Mouse (Mus musculus): Measurements from ENCODE around the gene Pdcl. TPM values are rescaled to one million over a fixed set of nuclear protein-coding genes. Genes with fewer than 3 reads are reported as not detected.

The Pdcl gene
- polyA plus RNA-seq, 1 experiment: 15.6 TPM

GRCm38 (mm10) chr2:37333321-37333720 is 25.8 kb downstream of the Pdcl start:
- Histone ChIP-seq H3ac (ENCODE audit: control insufficient read depth, insufficient read length) (no peak overlapping the region), H3K4me3 (no peak overlapping the region), H3K27me3 (ENCODE audit: control insufficient read depth, insufficient read depth, insufficient read length) (no peaks in the 10 kb centered on the region), H3K79me2 (ENCODE audit: control insufficient read depth, insufficient read depth) (no peaks in the 10 kb centered on the region), H3K36me3 (ENCODE audit: control insufficient read depth, insufficient read depth) (no peaks in the 10 kb centered on the region), H3K4me2 (ENCODE audit: low read depth) (no peak overlapping the region)
- TF ChIP-seq USF1 (IDR thresholded peaks at IDR 0.05; ENCODE audit: low read depth): no peak
- TF ChIP-seq CEBPB (IDR thresholded peaks at IDR 0.05; ENCODE audit: insufficient read depth, poor library complexity, severe bottlenecking): no peak
- no peak for TF ChIP-seq SRF (IDR thresholded peaks at IDR 0.05; ENCODE audit: control insufficient read depth, insufficient read length, low read depth)
- TF ChIP-seq POLR2AphosphoS2 (IDR thresholded peaks at IDR 0.05; ENCODE audit: insufficient read length, low read depth): no peak
- no peak for TF ChIP-seq E2F4 (IDR thresholded peaks at IDR 0.05; ENCODE audit: insufficient read depth)
- no peak for TF ChIP-seq MYOD1 (IDR thresholded peaks at IDR 0.05; ENCODE audit: control insufficient read depth in 1 of 3, insufficient read length in 2 of 3, low read depth in 2 of 3)
- TF ChIP-seq TCF3 (IDR thresholded peaks at IDR 0.05; ENCODE audit: insufficient read length, low read depth): no peak
- no peak for TF ChIP-seq MYOG (IDR thresholded peaks at IDR 0.05; ENCODE audit: control insufficient read depth in 1 of 3, insufficient read depth in 1 of 3, insufficient read length in 2 of 3, low read depth in 2 of 3)
- TF ChIP-seq TCF12 (IDR thresholded peaks at IDR 0.05; ENCODE audit: insufficient read depth, poor library complexity, severe bottlenecking): no peak
- no peak for TF ChIP-seq POLR2A (IDR thresholded peaks at IDR 0.05; ENCODE audit: insufficient read length, low read depth)

- TF ChIP-seq TCF12 (IDR thresholded peaks at IDR 0.05; ENCODE audit: insufficient read depth, poor library complexity, severe bottlenecking) (no peak), MYOG (IDR thresholded peaks at IDR 0.05; ENCODE audit: control insufficient read depth in 1 of 3, insufficient read depth in 1 of 3, insufficient read length in 2 of 3, low read depth in 2 of 3) (no peak), POLR2AphosphoS2 (IDR thresholded peaks at IDR 0.05; ENCODE audit: insufficient read length, low read depth) (no peak), E2F4 (IDR thresholded peaks at IDR 0.05; ENCODE audit: insufficient read depth) (no peak), CEBPB (IDR thresholded peaks at IDR 0.05; ENCODE audit: insufficient read depth, poor library complexity, severe bottlenecking) (no peak), REST (IDR thresholded peaks at IDR 0.05; ENCODE audit: insufficient read depth, insufficient read length) (no peak), TCF3 (IDR thresholded peaks at IDR 0.05; ENCODE audit: insufficient read length, low read depth) (no peak), MYOD1 (IDR thresholded peaks at IDR 0.05; ENCODE audit: control insufficient read depth in 1 of 3, insufficient read length in 2 of 3, low read depth in 2 of 3) (no peak), USF1 (IDR thresholded peaks at IDR 0.05; ENCODE audit: low read depth) (no peak), SRF (IDR thresholded peaks at IDR 0.05; ENCODE audit: control insufficient read depth, insufficient read length, low read depth) (no peak), POLR2A (IDR thresholded peaks at IDR 0.05; ENCODE audit: insufficient read length, low read depth) (no peak), MAX (IDR thresholded peaks at IDR 0.05; ENCODE audit: low read depth) (no peak)
- no peaks in the 10 kb centered on the region for H3K79me2 ChIP-seq (ENCODE audit: control insufficient read depth, insufficient read depth)
These were observed 32.9 kb downstream of the Pdcl start, which contains the start of gene Olfr368 for GRCm38 (mm10) chr2:37326215-37326614. Gene Olfr368, plus strand, starts transcription at chr2:37326515.

More at GRCm38 (mm10) chr2:37326215-37326614, 32.9 kb downstream of the Pdcl start, which contains the start of gene Olfr368:
- H3K36me3 ChIP-seq (ENCODE audit: control insufficient read depth, insufficient read depth): no peaks in the 10 kb centered on the region
- no peak within 1 kb of the TSS for H3ac ChIP-seq (ENCODE audit: control insufficient read depth, insufficient read length)
- no peak within 1 kb of the TSS for H3K4me2 ChIP-seq (ENCODE audit: low read depth)
- H3K4me3 ChIP-seq: no peak within 1 kb of the TSS
- no peaks in the 10 kb centered on the region for H3K27me3 ChIP-seq (ENCODE audit: control insufficient read depth, insufficient read depth, insufficient read length)

Other genes with a start within 250 kb of the Pdcl start
- gene Olfr362, start 241.4 kb downstream of the Pdcl start, polyA plus RNA-seq (2012; fragmentation: generic; extraction: Trizol): not detected
- not detected for gene Olfr364-ps1, start 220.0 kb downstream of the Pdcl start, polyA plus RNA-seq (2012; fragmentation: generic; extraction: Trizol)
- gene Olfr365, start 171.1 kb downstream of the Pdcl start, polyA plus RNA-seq (2012; fragmentation: generic; extraction: Trizol): not detected
- not detected for gene Olfr366, start 147.8 kb downstream of the Pdcl start, polyA plus RNA-seq (2012; fragmentation: generic; extraction: Trizol)
- gene Olfr368, start 32.8 kb downstream of the Pdcl start, polyA plus RNA-seq (2012; fragmentation: generic; extraction: Trizol): not detected
- gene Rc3h2, start 63.6 kb upstream of the Pdcl start, polyA plus RNA-seq (2012; fragmentation: generic; extraction: Trizol): 3.7 TPM
- 0.97 TPM for gene Zbtb26, start 83.8 kb upstream of the Pdcl start, polyA plus RNA-seq (2012; fragmentation: generic; extraction: Trizol)
- gene Zbtb6, start 83.8 kb upstream of the Pdcl start, polyA plus RNA-seq (2012; fragmentation: generic; extraction: Trizol): 1.8 TPM
- 16.0 TPM for gene Rabgap1, start 83.9 kb upstream of the Pdcl start, polyA plus RNA-seq (2012; fragmentation: generic; extraction: Trizol)
- 0.07 TPM for gene Gpr21, start 157.0 kb upstream of the Pdcl start, polyA plus RNA-seq (2012; fragmentation: generic; extraction: Trizol)